Comparison of ENCODE assay signal across 30 mouse cellular contexts in genomic region chr17:45449586-45449985, GRCm38 (mm10). TPM values are rescaled to one million over a fixed set of nuclear protein-coding genes. Genes with fewer than 3 reads are reported as not detected.
"Had no signal": no experiment of that assay in that cellular context is flagged by ENCODE, and none has a peak within 500 bp of the region (broad histone marks: within the 10 kb centered on the region; RNA-seq: fewer than 3 reads in every experiment).

No protein-coding gene starts in this region.

- H3K4me3 ChIP-seq: gastrocnemius, adult 2 months; heart, adult 2 months; heart, embryonic 13.5 days; heart, embryonic 15.5 days; hindbrain, embryonic 13.5 days; hindbrain, embryonic 15.5 days; kidney, embryonic 15.5 days; layer of hippocampus, adult 2 months; left cerebral cortex, adult 2 months; limb, embryonic 13.5 days; limb, embryonic 15.5 days; liver, embryonic 12.5 days had no signal

- H3K9ac ChIP-seq: heart, embryonic 13.5 days; heart, embryonic 15.5 days; hindbrain, embryonic 13.5 days; hindbrain, embryonic 15.5 days; kidney, embryonic 15.5 days; limb, embryonic 13.5 days; limb, embryonic 15.5 days; liver, embryonic 12.5 days; liver, embryonic 14.5 days had no signal

- ATAC-seq: hindbrain, postnatal 0 days; intestine, embryonic 16.5 days; liver, embryonic 12.5 days had no signal

- H3K9me3 ChIP-seq: heart, embryonic 13.5 days; heart, embryonic 15.5 days; hindbrain, embryonic 13.5 days; hindbrain, embryonic 15.5 days; kidney, embryonic 15.5 days; limb, embryonic 13.5 days; limb, embryonic 15.5 days; liver, embryonic 12.5 days had no signal

- H3K4me1 ChIP-seq: heart, embryonic 15.5 days; hindbrain, embryonic 13.5 days; hindbrain, embryonic 15.5 days; kidney, embryonic 15.5 days; limb, embryonic 13.5 days; limb, embryonic 15.5 days; liver, embryonic 12.5 days had no signal

- DNase-seq: gastrocnemius, adult 2 months; gastrocnemius, postnatal 14 days; gastrocnemius, postnatal 36 days; heart, adult 11 months; heart, adult 2 months; heart, postnatal 14 days; heart, postnatal 36 days; kidney, adult 11 months; kidney, adult 2 months; kidney, adult 9 months; kidney, postnatal 14 days; kidney, postnatal 4 days; left cerebral cortex, postnatal 4 days had no signal

- H3K27ac ChIP-seq: gastrocnemius, adult 2 months; heart, adult 2 months; heart, embryonic 13.5 days; heart, embryonic 15.5 days; hindbrain, embryonic 13.5 days; hindbrain, embryonic 15.5 days; hindbrain, postnatal 0 days; kidney, embryonic 15.5 days; kidney, postnatal 0 days; layer of hippocampus, adult 2 months; left cerebral cortex, adult 2 months; limb, embryonic 13.5 days; limb, embryonic 15.5 days; liver, embryonic 12.5 days; liver, embryonic 14.5 days had no signal

- H3K27me3 ChIP-seq: heart, embryonic 13.5 days; heart, embryonic 15.5 days; hindbrain, embryonic 13.5 days; hindbrain, embryonic 15.5 days; kidney, embryonic 15.5 days; limb, embryonic 13.5 days; limb, embryonic 15.5 days; liver, embryonic 12.5 days had no signal

- H3K36me3 ChIP-seq: heart, embryonic 15.5 days; hindbrain, embryonic 15.5 days; limb, embryonic 15.5 days had no signal

- H3K4me2 ChIP-seq: heart, embryonic 11.5 days; heart, embryonic 13.5 days; heart, embryonic 15.5 days; hindbrain, embryonic 13.5 days; hindbrain, embryonic 15.5 days; kidney, embryonic 15.5 days; limb, embryonic 13.5 days; limb, embryonic 15.5 days; liver, embryonic 12.5 days had no signal

RNA-seq across cellular contexts. Expression of gene Spats1, which starts 25.6 kb away (rescaled TPM):
- total RNA-seq: gastrocnemius, adult 2 months; gastrocnemius, postnatal 36 days; hematopoietic stem cell, adult 5-6 weeks; liver, adult 2 months had no signal
- polyA plus RNA-seq: heart, adult 2 months; liver, adult 2 months had no signal
